ENCODE assay signal across 12 mouse cellular contexts in the genomic region with DNA sequence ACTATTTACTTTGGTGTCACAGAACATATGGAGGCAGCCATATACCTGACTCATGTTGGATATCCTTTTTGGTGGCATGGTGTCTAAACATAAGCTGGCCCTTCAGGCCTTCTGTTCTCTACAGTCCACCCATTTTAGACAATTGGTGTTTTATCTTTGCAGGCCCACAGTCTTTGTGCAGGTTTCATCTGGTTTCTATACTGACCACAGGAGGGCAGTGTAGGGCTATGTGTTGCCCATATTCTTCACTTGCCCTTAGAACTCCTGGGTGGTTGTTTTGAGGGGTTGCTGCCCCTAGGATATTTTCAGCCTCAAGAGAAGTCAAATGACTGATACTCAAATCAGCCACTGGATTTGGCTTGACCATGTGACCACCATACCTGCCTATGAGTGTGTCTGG. TPM values are rescaled to one million over a fixed set of nuclear protein-coding genes. Genes with fewer than 3 reads are reported as not detected.
A peak's percentile ranks its signal among the peaks of the same experiment; 100 is the strongest.
DNase-seq lines count a peak whose midpoint lies in the region; ATAC-seq and TF ChIP-seq lines count a peak whose summit lies in the region.
"Had no signal": no experiment of that assay in that cellular context is flagged by ENCODE, and none has a peak within 500 bp of the region (broad histone marks: within the 10 kb centered on the region; RNA-seq: fewer than 3 reads in every experiment).

No protein-coding gene starts in this region.

- peak; percentile 59 for TF ChIP-seq CTCF in intestine, postnatal 0 days (IDR thresholded peaks at IDR 0.05; ENCODE audit: low read depth)
- TF ChIP-seq CTCF in G1E (IDR thresholded peaks at IDR 0.05; ENCODE audit: low read depth, low read length): no peak; the same call in 1 of the 2 replicates

- H3K27ac ChIP-seq in intestine, postnatal 0 days (ENCODE audit: low read depth, low read length): no peak overlapping the region
- no peak overlapping the region for H3K27ac ChIP-seq in intestine, embryonic 16.5 days (ENCODE audit: low read length)
- no peak overlapping the region for H3K27ac ChIP-seq in hindbrain, embryonic 13.5 days
- H3K27ac ChIP-seq: embryonic facial prominence, embryonic 15.5 days; kidney, embryonic 15.5 days; neural tube, embryonic 13.5 days had no signal

- no peaks in the 10 kb centered on the region for H3K36me3 ChIP-seq in intestine, postnatal 0 days (ENCODE audit: control insufficient read depth, insufficient read depth)
- no peaks in the 10 kb centered on the region for H3K36me3 ChIP-seq in intestine, embryonic 16.5 days (ENCODE audit: control insufficient read depth, insufficient read depth, low read length)
- no peaks in the 10 kb centered on the region for H3K36me3 ChIP-seq in G1E (replicated peaks)
- no peaks in the 10 kb centered on the region for H3K36me3 ChIP-seq in hindbrain, embryonic 13.5 days
- H3K36me3 ChIP-seq: embryonic facial prominence, embryonic 15.5 days; kidney, embryonic 15.5 days; neural tube, embryonic 13.5 days had no signal

- H3K4me3 ChIP-seq in intestine, postnatal 0 days (ENCODE audit: low read depth, low read length): no peak overlapping the region
- H3K4me3 ChIP-seq in intestine, embryonic 16.5 days (ENCODE audit: low read length): no peak overlapping the region
- no peak overlapping the region for H3K4me3 ChIP-seq in G1E (ENCODE audit: low read depth, low read length)
- no peak overlapping the region for H3K4me3 ChIP-seq in hindbrain, embryonic 13.5 days
- H3K4me3 ChIP-seq: embryonic facial prominence, embryonic 15.5 days; kidney, embryonic 15.5 days; neural tube, embryonic 13.5 days had no signal

- no peaks in the 10 kb centered on the region for H3K27me3 ChIP-seq in intestine, postnatal 0 days (replicated peaks; ENCODE audit: control insufficient read depth, insufficient read depth, low read length)
- no peaks in the 10 kb centered on the region for H3K27me3 ChIP-seq in intestine, embryonic 16.5 days (replicated peaks; ENCODE audit: control insufficient read depth, insufficient read depth, low read length)
- H3K27me3 ChIP-seq in G1E (ENCODE audit: insufficient read depth, low read length): 0 out of 2 replicates have a peak, but pooled peaks cover 3% of the 10 kb centered on the region
- H3K27me3 ChIP-seq in hindbrain, embryonic 13.5 days: no peaks in the 10 kb centered on the region
- H3K27me3 ChIP-seq: embryonic facial prominence, embryonic 15.5 days; kidney, embryonic 15.5 days; neural tube, embryonic 13.5 days had no signal

- DNase-seq in 416B (ENCODE audit: low read depth): peak; percentile 55
- DNase-seq in G1E (ENCODE audit: low spot score): peak; percentile 1
- peak; percentile 38 for DNase-seq in induced T-regulatory cell, adult 2 months (ENCODE audit: low read depth)
- no peak for DNase-seq in adrenal gland, postnatal 10 days
- DNase-seq: heart, adult 11 months; liver had no signal

- no peak overlapping the region for H3K4me2 ChIP-seq in intestine, postnatal 0 days (replicated peaks; ENCODE audit: low read depth)
- H3K4me2 ChIP-seq in intestine, embryonic 16.5 days (ENCODE audit: low read depth, low read length): no peak overlapping the region
- no peak overlapping the region for H3K4me2 ChIP-seq in hindbrain, embryonic 13.5 days
- H3K4me2 ChIP-seq: embryonic facial prominence, embryonic 15.5 days; kidney, embryonic 15.5 days; neural tube, embryonic 13.5 days had no signal

- no peaks in the 10 kb centered on the region for H3K9me3 ChIP-seq in intestine, postnatal 0 days (ENCODE audit: control insufficient read depth)
- H3K9me3 ChIP-seq in intestine, embryonic 16.5 days (ENCODE audit: control insufficient read depth, low read length): no peaks in the 10 kb centered on the region
- H3K9me3 ChIP-seq in G1E (replicated peaks): no peaks in the 10 kb centered on the region
- no peaks in the 10 kb centered on the region for H3K9me3 ChIP-seq in hindbrain, embryonic 13.5 days
- H3K9me3 ChIP-seq: embryonic facial prominence, embryonic 15.5 days; kidney, embryonic 15.5 days; neural tube, embryonic 13.5 days had no signal

- H3K9ac ChIP-seq in intestine, postnatal 0 days (ENCODE audit: low read depth, low read length): no peak overlapping the region
- H3K9ac ChIP-seq in intestine, embryonic 16.5 days (ENCODE audit: low read depth, low read length): no peak overlapping the region
- H3K9ac ChIP-seq in hindbrain, embryonic 13.5 days: no peak overlapping the region
- H3K9ac ChIP-seq: embryonic facial prominence, embryonic 15.5 days; kidney, embryonic 15.5 days; neural tube, embryonic 13.5 days had no signal

- H3K4me1 ChIP-seq in intestine, postnatal 0 days (replicated peaks; ENCODE audit: control insufficient read depth, insufficient read depth, low read length): no peaks in the 10 kb centered on the region
- H3K4me1 ChIP-seq in intestine, embryonic 16.5 days (ENCODE audit: control insufficient read depth, insufficient read depth, low read length): no peaks in the 10 kb centered on the region
- H3K4me1 ChIP-seq in G1E (ENCODE audit: insufficient read depth, low read depth, low read length): no peaks in the 10 kb centered on the region
- no peaks in the 10 kb centered on the region for H3K4me1 ChIP-seq in hindbrain, embryonic 13.5 days (replicated peaks)
- H3K4me1 ChIP-seq: embryonic facial prominence, embryonic 15.5 days; kidney, embryonic 15.5 days; neural tube, embryonic 13.5 days had no signal

- ATAC-seq in intestine, postnatal 0 days: no peak
- no peak for ATAC-seq in intestine, embryonic 16.5 days
- no peak for ATAC-seq in G1E (ENCODE audit: extremely low read depth, insufficient number of reproducible peaks, low FRiP score, poor library complexity, severe bottlenecking)
- no peak for ATAC-seq in hindbrain, embryonic 13.5 days (ENCODE audit: low FRiP score)

RNA-seq across cellular contexts. Expression of a gene that starts 5.3 kb away (rescaled TPM):
- polyA plus RNA-seq in intestine, postnatal 0 days (2015; fragmentation: Nextera tagmentation; extraction: Ambion mirVana): not detected in 2 replicates
- polyA plus RNA-seq in intestine, embryonic 16.5 days (2015; fragmentation: Nextera tagmentation; extraction: Ambion mirVana): not detected in 2 replicates
- total RNA-seq in G1E (2014; fragmentation: Nextera tagmentation) (not detected in 2 replicates), G1E (2017) (not detected in 2 replicates)
- not detected in 2 replicates for polyA plus RNA-seq in G1E (2012)
- total RNA-seq in adrenal gland, postnatal 10 days (2021): not detected
- polyA plus RNA-seq in hindbrain, embryonic 13.5 days (2015; fragmentation: Nextera tagmentation; extraction: Ambion mirVana): not detected in 2 replicates
- polyA plus RNA-seq: embryonic facial prominence, embryonic 15.5 days; kidney, embryonic 15.5 days; neural tube, embryonic 13.5 days had no signal

RNA-seq across cellular contexts. Expression of a gene that starts 10.8 kb away (rescaled TPM):
- 32.2 and 33.2 TPM in 2 replicates for polyA plus RNA-seq in intestine, postnatal 0 days (2015; fragmentation: Nextera tagmentation; extraction: Ambion mirVana)
- polyA plus RNA-seq in intestine, embryonic 16.5 days (2015; fragmentation: Nextera tagmentation; extraction: Ambion mirVana): 71.2 and 71.9 TPM in 2 replicates
- 99.9 and 103 TPM in 2 replicates for total RNA-seq in G1E (2014; fragmentation: Nextera tagmentation)
- total RNA-seq in G1E (2017): 64.5 and 70.0 TPM in 2 replicates
- 21.0 and 34.5 TPM in 2 replicates for polyA plus RNA-seq in G1E (2012)
- 10 to 100 TPM; 39.7 to 54.7 TPM for total RNA-seq in adrenal gland, postnatal 10 days (2021)
- polyA plus RNA-seq in hindbrain, embryonic 13.5 days (2015; fragmentation: Nextera tagmentation; extraction: Ambion mirVana): 221 and 224 TPM in 2 replicates
